Mouse (Mus musculus) gonadal fat pad, adult 2 months (tissue): Measurements from ENCODE around the gene Colgalt2. TPM values are rescaled to one million over a fixed set of nuclear protein-coding genes. Genes with fewer than 3 reads are reported as not detected.
"Not testable (repeated sequence)": the region's sequence is repeated elsewhere in the genome, so short reads cannot be mapped to it uniquely, and the experiment has no call there.

Source experiments
- DNase-seq: peaks from one replicate; pipeline ENCODE4 v3.0.0-alpha.2; 2012; ENCODE audit warnings: low read depth
- polyA plus RNA-seq: library from polyadenylated mRNA; depleted of rRNA; stranded (reverse); fragments of >200 nt; gene quantifications from 2 replicates; pipeline ENCODE4 v1.2.3, GENCODE M21; 2012; rRNA removed

Colgalt2 gene
- 0.97 and 1.5 TPM in 2 replicates for polyA plus RNA-seq

GRCm38 (mm10) chr1:152399790-152400555 lies at the start of gene Colgalt2:
Gene Colgalt2, plus strand, starts transcription at chr1:152399830.
- no peak for DNase-seq

DNA sequence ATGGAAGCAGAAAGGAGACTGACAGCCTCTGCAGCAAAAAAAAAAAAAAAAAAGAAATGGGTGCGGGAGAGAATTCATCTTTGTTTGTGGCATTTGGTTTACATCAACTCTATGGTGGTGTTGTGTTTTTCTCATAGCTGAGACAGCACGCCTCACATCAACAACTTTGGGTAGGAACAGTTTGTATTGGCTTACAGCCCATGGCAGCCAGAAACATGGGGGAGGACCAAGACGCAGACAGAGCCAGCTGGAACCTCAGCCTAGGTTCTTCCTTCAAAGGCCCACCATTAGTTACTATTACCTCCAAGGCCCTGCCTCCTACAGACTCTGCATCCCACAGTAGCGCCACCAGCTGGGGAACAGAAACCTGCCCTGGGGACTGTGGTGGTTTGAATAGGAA lies 42.9 kb upstream of the Colgalt2 start:
- DNase-seq: no peak

DNA sequence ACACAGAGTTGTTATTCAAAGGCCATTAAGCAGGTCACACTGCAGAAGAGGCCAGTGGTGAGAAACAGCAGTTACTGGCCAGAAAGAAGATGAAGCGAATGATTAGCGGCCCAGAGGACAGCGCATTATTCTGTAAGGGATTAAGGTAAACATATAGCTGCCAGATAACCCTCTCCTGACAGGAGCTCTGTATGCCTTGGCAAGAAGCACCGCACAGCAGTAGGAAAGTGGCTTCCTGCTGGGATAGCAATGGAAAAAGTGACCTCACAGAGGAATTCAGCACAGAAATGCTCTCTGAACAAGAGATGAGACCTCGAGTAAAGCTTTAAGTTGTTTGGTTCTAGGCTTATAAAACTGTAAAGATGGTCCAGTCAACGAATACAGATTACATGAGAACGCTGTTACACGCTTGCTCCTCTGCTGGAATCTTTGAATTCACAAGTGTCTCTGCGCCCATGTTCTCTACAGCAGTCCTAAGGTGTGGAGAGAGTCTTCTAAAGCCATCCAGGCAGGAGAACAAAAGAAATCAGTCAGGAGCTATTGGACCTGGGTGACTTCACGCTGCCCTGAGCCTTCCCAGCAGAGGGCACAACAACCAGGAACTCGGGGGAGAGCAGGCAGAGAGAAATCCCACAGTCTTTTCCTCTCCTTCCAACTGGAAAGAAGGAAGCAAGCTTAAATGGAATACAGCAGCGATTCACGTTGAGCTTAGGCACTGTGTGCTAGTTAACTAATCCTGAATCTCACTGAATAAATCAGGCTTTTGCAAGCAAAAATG lies 31.1 kb upstream of the Colgalt2 start:
- DNase-seq: no peak

DNA sequence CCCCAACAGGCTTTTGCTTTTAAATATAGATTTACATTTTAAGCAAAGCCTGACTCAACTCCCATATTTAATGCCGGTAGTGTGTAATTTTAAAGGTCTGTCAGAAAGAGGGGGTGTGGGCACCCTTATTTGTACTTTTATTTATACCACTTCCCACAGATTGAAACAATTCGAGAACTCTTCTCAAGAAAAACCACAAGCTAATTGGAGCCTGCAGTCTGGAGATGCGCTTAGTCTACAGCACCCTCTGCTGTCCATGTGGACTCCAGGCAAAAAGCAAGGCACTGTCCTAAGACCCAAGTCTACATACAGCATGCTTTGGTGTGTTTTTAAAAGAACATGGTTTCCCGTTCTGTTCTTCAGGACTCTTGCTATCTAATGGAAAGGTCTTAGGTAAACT lies 30.5 kb upstream of the Colgalt2 start:
- no peak for DNase-seq

DNA sequence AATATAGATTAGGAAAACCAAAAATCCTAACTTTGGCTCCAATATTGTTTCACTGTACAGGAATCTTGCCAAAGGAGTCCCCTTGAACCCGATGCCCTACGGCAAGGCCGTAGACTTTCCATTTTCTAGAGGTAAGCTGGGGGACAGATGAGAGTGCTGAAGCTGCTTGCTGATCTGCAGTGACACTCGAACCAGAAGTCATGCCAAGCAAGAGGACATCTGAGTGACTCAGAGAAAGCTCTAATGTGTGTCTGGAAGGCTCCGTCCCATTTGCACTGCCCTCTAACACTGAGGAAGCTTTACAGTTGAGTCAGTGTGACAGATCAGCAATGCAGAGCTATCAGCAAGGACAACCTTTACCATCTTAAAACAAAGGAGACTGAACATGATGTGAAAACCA lies 21.3 kb upstream of the Colgalt2 start:
- no peak for DNase-seq

DNA sequence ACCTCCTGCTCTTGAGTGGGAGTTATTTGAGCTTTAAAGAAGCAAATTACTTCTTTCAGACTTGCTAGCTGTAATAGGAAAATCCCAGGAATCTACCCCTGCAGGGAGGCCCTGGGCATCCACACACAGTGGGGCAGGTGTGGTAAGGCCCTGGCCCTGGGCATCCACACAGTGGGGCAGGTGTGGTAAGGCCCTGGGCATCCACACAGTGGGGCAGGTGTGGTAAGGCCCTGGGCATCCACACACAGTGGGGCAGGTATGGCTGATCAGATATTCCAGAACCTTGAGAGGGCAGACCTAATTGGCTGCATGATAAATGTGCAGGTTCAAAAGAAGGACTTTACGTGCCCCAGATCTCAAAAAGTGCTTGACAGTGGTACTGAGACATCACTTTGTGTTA lies 15.0 kb upstream of the Colgalt2 start:
- no peak for DNase-seq

DNA sequence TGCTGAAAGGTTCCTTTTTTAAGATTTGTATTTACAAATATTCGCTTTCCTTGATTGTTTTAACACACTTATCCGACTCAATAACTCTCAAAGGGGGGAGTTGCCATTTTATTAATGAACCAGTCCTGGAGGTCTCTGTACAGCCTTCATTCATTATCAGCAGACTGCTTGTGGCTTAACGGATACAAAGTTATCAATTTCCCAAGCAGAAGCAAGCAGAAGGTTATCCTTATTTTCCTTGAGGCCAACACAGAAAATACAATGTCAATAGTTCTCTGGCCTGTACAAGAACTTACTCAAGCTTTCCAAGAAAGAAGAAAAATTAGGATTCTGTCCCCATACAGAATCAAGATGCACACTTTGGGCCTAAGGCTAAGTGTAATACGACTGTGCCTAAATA lies 13.9 kb upstream of the Colgalt2 start:
- DNase-seq: not testable (repeated sequence)

GRCm38 (mm10) chr1:152386188-152386835 lies 13.3 kb upstream of the Colgalt2 start, which contains the start of gene Tsen15:
Gene Tsen15, minus strand, starts transcription at chr1:152386688.
- DNase-seq: no peak

GRCm38 (mm10) chr1:152389271-152389670 lies 10.4 kb upstream of the Colgalt2 start:
- DNase-seq: no peak

- no peak for DNase-seq
Measured at GRCm38 (mm10) chr1:152394137-152394536, 5.5 kb upstream of the Colgalt2 start.

DNA sequence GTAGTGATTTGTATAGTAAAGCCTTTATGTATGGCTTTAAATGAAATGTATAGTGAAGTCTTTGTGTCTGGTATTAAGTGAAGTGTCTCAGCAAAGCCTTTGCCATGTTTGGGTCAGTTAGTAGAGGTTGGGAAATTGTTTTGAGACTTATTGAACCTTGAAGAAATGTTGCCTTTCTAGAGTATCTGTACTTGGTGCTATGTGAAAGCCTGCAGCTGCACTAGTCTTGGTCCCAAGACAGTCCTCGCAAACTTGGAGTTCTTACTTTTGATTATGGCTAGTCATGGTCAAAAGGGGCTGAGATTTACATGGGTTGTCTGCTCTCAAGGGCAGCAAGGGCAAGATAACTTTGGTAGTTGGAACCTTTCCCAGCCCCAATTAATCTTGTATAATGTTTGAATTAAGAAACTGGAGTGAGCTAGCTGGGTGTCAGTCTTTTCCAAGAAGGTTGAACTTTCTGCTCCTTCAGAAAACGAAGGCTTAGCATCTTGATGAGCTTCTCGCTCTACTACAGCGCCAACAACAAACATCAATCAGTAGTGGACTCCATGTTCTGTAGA lies 4.6 kb upstream of the Colgalt2 start:
- DNase-seq: no peak

GRCm38 (mm10) chr1:152398708-152399107 lies 922 bp upstream of the Colgalt2 start:
- no peak for DNase-seq

DNA sequence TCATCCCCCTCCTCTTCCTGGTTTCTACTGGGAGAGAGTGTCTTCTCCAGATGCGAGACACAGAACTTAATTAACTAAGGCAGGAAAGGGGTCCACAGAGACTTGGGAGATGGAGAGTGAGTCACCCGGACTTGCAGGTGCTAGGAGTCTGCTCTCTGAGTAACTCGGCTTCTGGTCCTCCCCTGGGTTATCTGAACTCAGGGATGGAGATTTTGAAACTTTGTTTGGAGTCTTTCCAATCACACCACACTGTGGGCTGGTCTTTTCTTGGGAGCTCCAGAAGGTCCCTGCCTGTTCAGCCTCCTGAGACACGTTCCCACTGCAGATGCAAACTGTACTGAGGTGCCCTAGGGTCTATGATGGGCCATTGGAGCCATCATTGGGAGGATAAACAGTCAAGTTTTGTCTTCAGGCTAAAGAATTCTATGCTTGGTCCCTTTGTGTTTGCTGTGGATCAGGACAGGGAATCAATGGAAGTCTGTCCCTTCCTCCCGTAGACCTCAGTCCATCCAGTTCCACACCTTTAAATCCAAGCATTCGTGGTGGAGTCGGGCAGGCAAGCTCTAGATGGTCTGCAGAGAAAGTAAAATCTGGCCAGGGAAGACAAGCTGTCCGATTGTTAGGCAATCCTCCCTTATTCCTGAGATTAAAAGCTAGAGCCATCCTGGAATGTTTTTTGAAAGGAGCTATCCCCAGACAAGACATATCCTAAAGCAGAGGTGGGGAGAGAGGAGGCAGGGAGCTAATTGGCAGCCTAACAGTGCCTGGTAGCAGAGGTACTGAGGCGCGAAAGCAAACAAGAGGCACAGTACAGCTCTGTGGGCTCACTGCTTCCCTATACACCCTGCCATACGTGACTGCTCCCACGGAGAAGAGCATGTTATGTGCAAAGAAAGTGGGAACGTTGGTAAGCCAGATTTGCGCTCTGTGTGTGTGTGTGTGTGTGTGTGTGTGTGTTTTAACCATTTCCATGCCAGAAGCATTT lies 1.2 kb downstream of the Colgalt2 start:
- no peak for DNase-seq

DNA sequence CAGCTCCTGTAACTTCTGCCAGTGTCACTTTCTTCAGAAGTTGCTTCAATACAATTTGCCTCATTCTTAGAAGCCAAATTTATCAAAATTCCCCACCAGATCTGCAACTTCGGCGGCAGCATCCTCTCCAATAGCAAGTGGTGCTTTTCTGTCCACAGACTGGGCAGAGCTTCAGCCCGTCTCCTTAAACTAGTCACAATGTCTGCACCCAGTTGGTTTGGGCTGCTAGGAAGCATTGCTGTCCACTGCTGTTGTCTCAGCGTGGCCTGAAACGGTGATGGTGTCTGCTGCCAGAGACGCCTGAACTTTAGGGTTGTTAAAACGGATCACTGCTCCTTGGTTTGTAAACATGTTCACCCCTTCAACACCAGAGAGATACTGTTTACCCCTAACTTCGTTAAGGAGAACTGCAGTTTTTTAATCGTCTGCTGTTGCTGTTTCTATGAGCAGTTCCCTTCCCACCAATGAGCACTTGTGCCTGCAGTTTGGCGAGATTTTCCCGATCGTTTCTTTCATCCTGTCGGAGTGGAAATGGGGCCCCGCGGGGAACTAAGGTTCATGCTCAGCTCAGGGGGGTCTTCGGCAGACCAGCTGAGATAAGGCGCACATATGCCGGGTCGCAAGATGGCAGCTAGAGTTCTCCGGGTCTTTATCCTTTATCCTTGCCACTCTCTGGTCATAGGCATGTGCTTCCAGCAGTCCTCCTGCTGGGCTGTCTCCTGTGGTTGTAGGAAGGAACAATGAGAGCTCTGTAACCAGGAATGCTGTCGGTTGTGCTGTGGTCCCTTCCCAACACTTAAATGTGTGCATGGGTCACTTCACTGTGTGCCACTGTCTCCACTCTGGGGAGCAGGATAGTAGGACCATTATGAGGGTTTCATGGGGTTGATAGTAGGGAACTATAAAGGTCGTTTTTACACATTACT lies 7.7 kb downstream of the Colgalt2 start:
- no peak for DNase-seq

DNA sequence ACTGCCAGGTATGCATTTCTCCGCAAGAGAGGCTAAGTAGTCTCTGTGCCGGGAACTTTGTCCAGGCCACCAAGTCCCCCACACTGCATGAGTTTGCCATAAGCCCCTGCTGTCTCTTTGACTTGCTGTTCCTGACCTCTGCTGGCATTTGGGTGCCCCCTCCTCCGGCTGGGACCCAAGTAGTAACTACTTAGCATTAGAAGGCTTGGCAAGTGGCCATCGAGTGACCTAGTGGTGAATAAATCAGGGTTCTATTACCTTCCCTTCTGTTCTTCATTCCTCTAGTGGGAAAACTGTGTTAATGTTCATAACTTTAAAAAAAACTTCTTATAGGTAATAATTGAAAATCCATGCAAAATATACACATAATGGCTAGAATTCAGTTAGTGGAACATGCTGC lies 9.7 kb downstream of the Colgalt2 start:
- DNase-seq: no peak

- DNase-seq: peak; percentile 67
Measured at GRCm38 (mm10) chr1:152410657-152411056, 11.0 kb downstream of the Colgalt2 start.

DNA sequence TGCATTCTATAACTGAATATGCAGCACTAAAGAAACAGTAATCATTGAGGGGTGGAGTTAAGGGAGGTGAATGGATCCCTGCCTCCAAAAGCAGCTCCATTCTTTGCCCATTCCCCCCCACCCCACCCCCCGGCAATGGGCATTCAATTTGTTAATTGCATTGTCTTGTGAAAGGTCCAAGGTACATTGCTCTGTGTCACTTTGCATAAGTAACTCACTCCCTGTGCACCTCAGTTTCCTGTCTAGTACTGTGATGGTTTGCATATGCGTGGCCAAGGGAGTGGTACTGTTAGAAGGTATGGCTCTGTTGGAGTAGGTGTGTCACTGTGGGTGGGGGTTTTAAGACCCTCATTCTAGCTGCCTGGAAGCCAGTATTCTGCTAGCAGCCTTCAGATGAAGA lies 13.5 kb downstream of the Colgalt2 start:
- DNase-seq: no peak

DNA sequence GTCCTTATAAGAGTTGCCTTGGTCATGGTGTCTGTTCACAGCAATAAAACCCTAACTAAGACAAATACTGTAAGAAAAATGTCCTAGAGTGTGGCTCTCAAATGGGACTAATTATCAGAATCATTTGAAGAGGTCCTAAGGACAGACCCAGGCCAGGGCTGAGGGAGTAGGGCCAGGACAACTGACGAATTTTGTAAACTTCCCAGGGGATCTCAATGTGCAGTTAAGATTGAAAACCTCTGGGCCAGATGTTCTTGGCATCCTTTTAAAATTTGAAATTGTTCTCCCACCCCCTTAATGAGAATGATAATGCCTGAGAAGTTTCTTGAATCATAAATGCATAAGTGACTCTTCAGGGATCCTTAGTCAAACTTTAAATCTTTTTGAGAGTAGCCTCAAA lies 14.3 kb downstream of the Colgalt2 start:
- DNase-seq: no peak

DNA sequence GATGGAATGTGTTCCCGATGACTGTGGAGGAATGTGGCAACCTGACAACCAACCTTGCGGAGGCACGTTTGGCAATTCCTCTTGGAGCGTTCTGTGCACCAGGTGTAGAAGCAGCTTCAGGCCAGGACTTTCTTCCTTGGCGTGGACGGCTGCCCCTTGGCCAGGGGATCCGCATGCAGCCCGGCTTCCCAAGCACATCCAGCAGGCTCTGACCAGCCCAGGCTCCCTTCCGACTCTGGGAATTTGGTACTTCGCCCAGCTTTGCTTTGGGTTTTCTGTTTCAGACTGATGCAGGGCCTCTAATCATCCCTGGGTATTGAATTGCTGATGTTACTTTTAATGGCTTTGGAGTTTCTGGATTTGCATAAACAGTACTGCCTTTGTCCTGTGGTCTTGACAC lies 14.8 kb downstream of the Colgalt2 start:
- peak; percentile 42 for DNase-seq
